Mouse (Mus musculus): ENCODE measurements at regions not wholly inside any gene's neighbourhood (a gene's known extent, or its start where the extent isn't known, plus 50 kb on each side); places are given as distances from the start of the nearest gene placed in this dataset.

GRCm38 (mm10) chr11:43370025-43370424 lies 56.0 kb downstream of the Pttg1 start:
- no peak for DNase-seq
- intact Hi-C loops (cut with DNase I), result no loop called here

- intact Hi-C loops (cut with DNase I), result no loop called here
- DNase-seq, result no peak
Measured at GRCm38 (mm10) chr11:43368346-43368745, 57.7 kb downstream of the Pttg1 start.

GRCm38 (mm10) chr11:43361858-43362257 lies 64.2 kb downstream of the Pttg1 start:
- intact Hi-C loops (cut with DNase I), result no loop called here
- no peak for DNase-seq

GRCm38 (mm10) chr11:43358390-43359291 lies 67.4 kb downstream of the Pttg1 start:
- intact Hi-C loops (cut with DNase I), result no loop called here
- DNase-seq, result no peak

GRCm38 (mm10) chr11:43353602-43354001 lies 72.4 kb downstream of the Pttg1 start:
- intact Hi-C loops (cut with DNase I), result no loop called here
- DNase-seq, result no peak

- intact Hi-C loops (cut with DNase I), result no loop called here
- no peak for DNase-seq
Measured at GRCm38 (mm10) chr11:43353030-43353429, 73.0 kb downstream of the Pttg1 start.

- intact Hi-C loops (cut with DNase I), result no loop called here
- no peak for DNase-seq
Measured at GRCm38 (mm10) chr11:43351818-43352217, 74.2 kb downstream of the Pttg1 start.

- DNase-seq, result no peak
Measured at GRCm38 (mm10) chr11:43351348-43351747, 74.7 kb downstream of the Pttg1 start.

GRCm38 (mm10) chr11:43350242-43350641 lies 75.8 kb downstream of the Pttg1 start:
- intact Hi-C loops (cut with DNase I), result no loop called here
- DNase-seq, result no peak

More at GRCm38 (mm10) chr11:43351348-43351747, 74.7 kb downstream of the Pttg1 start:
- intact Hi-C loops (cut with DNase I), result no loop called here

- no peak for DNase-seq
- intact Hi-C loops (cut with DNase I), result no loop called here
Measured at GRCm38 (mm10) chr11:43349564-43349963, 76.5 kb downstream of the Pttg1 start.

- intact Hi-C loops (cut with DNase I), result no loop called here
- DNase-seq, result peak; percentile 57 to 67
Measured at GRCm38 (mm10) chr11:43348571-43348970, 77.5 kb downstream of the Pttg1 start.

GRCm38 (mm10) chr11:43346489-43346888 lies 79.6 kb downstream of the Pttg1 start:
- intact Hi-C loops (cut with DNase I), result no loop called here
- DNase-seq, result no peak

GRCm38 (mm10) chr11:43344767-43345561 lies 81.1 kb downstream of the Pttg1 start:
- intact Hi-C loops (cut with DNase I), result no loop called here

GRCm38 (mm10) chr11:43343574-43343973 lies 82.5 kb downstream of the Pttg1 start:
- intact Hi-C loops (cut with DNase I), result no loop called here
- no peak for DNase-seq

More at GRCm38 (mm10) chr11:43344767-43345561, 81.1 kb downstream of the Pttg1 start:
- no peak for DNase-seq

GRCm38 (mm10) chr11:43338377-43338993 lies 87.6 kb downstream of the Pttg1 start:
- intact Hi-C loops (cut with DNase I), result no loop called here
- DNase-seq, result no peak

- DNase-seq, result no peak
- intact Hi-C loops (cut with DNase I), result no loop called here
Measured at GRCm38 (mm10) chr11:43335668-43336265, 90.3 kb downstream of the Pttg1 start.

- intact Hi-C loops (cut with DNase I), result no loop called here
- no peak for DNase-seq
Measured at GRCm38 (mm10) chr11:43333547-43333946, 92.5 kb downstream of the Pttg1 start.

- DNase-seq, result no peak
- intact Hi-C loops (cut with DNase I), result no loop called here
Measured at GRCm38 (mm10) chr11:43313996-43314395, 112.1 kb downstream of the Pttg1 start.

Measured in gastrocnemius, postnatal 36 days (tissue).